Mouse (Mus musculus): ENCODE results near the gene Krt32.

GRCm38 (mm10) chr11:100121466-100121865 lies 33.4 kb upstream of the Krt32 start, which contains the start of gene Krt13:
- TF ChIP-seq CTCF (IDR thresholded peaks at IDR 0.05 in 2 of 3, conservative IDR thresholded peaks at IDR 0.05 in 1 of 3; ENCODE audit: control insufficient read depth in 1 of 3, insufficient read depth in 1 of 3, low read depth in 2 of 3, low read length in 3 of 3, poor library complexity in 1 of 3, severe bottlenecking in 1 of 3) = no peak
- no peak for TF ChIP-seq UBTF (IDR thresholded peaks at IDR 0.05; ENCODE audit: borderline replicate concordance, insufficient read depth, low read depth, low read length)

Data from MEL (cell line).